Mouse (Mus musculus) CD4-positive, CD25-positive, alpha-beta regulatory T cell, adult 9 weeks (primary cell): ENCODE measurements around the gene Ccl8. TPM values are rescaled to one million over a fixed set of nuclear protein-coding genes. Genes with fewer than 3 reads are reported as not detected.

Experiments used
- polyA plus RNA-seq: library from polyadenylated mRNA; unstranded; fragments of 100-300 nt; shearing (Covaris generic); gene quantifications from one replicate; pipeline ENCODE4 v1.2.1, GENCODE M21; 2017

Gene Ccl8
- not detected for polyA plus RNA-seq

DNA sequence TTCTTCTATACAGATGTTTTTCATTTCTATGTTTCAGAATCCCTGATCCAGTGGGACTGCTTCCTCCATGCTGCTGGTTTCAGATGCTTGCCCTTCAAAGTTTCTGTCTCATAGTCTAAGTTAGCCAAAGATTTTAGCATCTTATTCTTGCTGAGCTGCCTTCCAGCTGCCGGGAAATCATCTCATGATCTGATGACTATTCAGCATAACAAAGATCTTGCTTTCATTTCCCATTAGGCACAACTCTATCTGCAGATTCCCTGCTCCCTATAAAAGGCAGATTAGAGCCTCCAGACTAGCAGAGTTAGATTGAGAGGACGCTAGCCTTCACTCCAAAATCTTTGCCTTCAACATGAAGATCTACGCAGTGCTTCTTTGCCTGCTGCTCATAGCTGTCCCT, at the start of gene Ccl8:
Gene Ccl8, plus strand, starts transcription at position 301 of the 400 bp plus-strand sequence.

DNA sequence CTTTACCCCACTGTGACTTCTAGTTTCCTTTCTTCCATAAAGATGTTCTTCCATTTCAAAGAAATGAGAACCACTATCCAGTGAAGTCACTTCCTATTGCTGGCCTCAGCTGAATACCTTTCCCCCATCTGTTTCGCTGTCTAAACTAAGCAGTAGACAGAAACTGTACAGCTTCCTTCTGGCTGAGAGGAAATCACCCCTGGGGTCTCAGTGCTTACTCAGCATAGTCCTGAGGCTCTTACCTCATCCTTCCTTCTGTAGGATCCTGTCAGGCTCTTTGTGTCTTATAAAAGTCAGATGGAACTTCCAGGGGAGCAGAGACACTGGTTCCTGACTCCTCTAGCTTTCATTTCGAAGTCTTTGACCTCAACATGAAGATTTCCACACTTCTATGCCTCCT, 13.5 kb upstream of the Ccl8 start, which contains the start of gene Ccl12:
Gene Ccl12, plus strand, starts transcription at position 317 of the 400 bp plus-strand sequence.

Other genes starting within 250 kb of the Ccl8 start
- not detected for gene Asic2, start 146.7 kb upstream of the Ccl8 start, polyA plus RNA-seq
- not detected for gene Ccl2, start 79.6 kb upstream of the Ccl8 start, polyA plus RNA-seq
- not detected for gene Gm17268, start 76.6 kb upstream of the Ccl8 start, polyA plus RNA-seq
- gene Ccl7, start 69.5 kb upstream of the Ccl8 start, polyA plus RNA-seq: not detected
- gene Ccl11, start 57.4 kb upstream of the Ccl8 start, polyA plus RNA-seq: not detected
- gene Ccl12, start 13.3 kb upstream of the Ccl8 start, polyA plus RNA-seq: not detected
- gene Ccl1, start 190.5 kb downstream of the Ccl8 start, polyA plus RNA-seq: 11.4 TPM